Mouse (Mus musculus) erythroid progenitor cell, adult 5-6 weeks (primary cell): ENCODE data around the gene Zdhhc4. TPM values are rescaled to one million over a fixed set of nuclear protein-coding genes. Genes with fewer than 3 reads are reported as not detected.

ENCODE experiments used
- ATAC-seq: replicated peaks from 2 replicates; pipeline ENCODE4 v1.8.0; 2016; ENCODE audit warnings: moderate number of reproducible peaks, mild to moderate bottlenecking, moderate TSS enrichment, inconsistent platforms; ENCODE audit not compliant: poor library complexity, low FRiP score, severe bottlenecking
- total RNA-seq, 2 experiments: library from RNA; stranded (forward) in 1 of 2; stranded (reverse) in 1 of 2; fragments of 150-400 nt in 1 of 2; fragments of 186-747, 209-891 nt in 1 of 2; gene quantifications; 2 replicates each; pipeline versions ENCODE4 v1.2.3 to v1.2.4; 2015 to 2017; ENCODE audit warnings: low replicate concordance in 2 of 2

The Zdhhc4 gene
- total RNA-seq, 2 experiments from 2014 or later = 11.6 to 43.6 TPM

GRCm38 (mm10) chr5:143334418-143335088 is 5.5 kb upstream of the Zdhhc4 start:
- ATAC-seq = no peak

GRCm38 (mm10) chr5:143333872-143334271 is 4.8 kb upstream of the Zdhhc4 start:
- ATAC-seq = no peak

- no peak for ATAC-seq
Observed at GRCm38 (mm10) chr5:143317288-143317610, 11.8 kb downstream of the Zdhhc4 start.

- ATAC-seq = no peak
Observed at GRCm38 (mm10) chr5:143316605-143317287, 12.3 kb downstream of the Zdhhc4 start.

GRCm38 (mm10) chr5:143315514-143315888 is 13.6 kb downstream of the Zdhhc4 start:
- 0 out of 2 replicates have a peak, but pooled peaks have one; percentile 3 for ATAC-seq

DNA sequence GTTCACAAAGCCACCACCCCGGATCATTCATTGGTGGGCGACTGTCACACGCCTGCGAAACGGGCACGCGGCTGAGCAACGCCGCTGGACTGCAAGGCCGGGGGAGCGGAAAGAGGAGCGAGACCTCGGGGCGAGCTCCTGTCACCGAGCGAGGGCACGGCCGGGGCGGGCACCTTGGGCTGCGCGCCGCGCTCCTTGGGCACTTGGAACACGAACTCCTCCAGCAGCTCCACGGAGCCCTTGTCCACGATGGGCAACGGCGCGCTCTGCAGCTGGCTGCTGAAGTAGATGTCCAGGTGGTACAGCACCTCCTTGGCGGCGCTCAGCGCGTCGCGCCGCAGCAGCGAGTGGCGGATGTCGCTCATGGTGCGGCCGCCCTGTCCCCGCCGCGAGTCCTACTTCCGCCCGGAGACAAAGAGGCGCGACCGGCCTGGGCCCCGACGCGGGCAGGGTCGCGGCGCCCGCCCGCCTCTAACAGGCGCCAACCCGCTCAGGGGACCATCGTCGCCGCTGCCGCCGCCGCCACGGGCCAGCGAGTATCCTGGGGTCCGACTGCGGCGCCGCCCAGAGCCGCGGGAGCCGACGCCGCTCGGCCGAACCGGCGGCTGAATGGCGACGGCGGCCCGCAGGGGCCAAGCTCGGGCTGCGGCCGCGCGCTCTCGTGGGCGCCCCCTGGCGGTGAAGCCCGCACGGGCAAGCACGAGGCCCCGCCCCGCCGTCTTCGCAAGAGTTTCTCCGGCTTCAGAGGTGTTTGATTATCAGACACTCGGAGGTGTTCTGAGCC is 14.1 kb downstream of the Zdhhc4 start, which contains the start of gene E130309D02Rik:
Gene E130309D02Rik, minus strand, starts transcription at position 631 of the 784 bp plus-strand sequence.
- peak; percentile 68 for ATAC-seq

GRCm38 (mm10) chr5:143314183-143314729 is 14.8 kb downstream of the Zdhhc4 start:
- ATAC-seq = peak; percentile 50

- peak; percentile 75 for ATAC-seq
Observed at GRCm38 (mm10) chr5:143311886-143312285, 17.2 kb downstream of the Zdhhc4 start.

GRCm38 (mm10) chr5:143309916-143310315 is 19.1 kb downstream of the Zdhhc4 start:
- ATAC-seq = no peak

DNA sequence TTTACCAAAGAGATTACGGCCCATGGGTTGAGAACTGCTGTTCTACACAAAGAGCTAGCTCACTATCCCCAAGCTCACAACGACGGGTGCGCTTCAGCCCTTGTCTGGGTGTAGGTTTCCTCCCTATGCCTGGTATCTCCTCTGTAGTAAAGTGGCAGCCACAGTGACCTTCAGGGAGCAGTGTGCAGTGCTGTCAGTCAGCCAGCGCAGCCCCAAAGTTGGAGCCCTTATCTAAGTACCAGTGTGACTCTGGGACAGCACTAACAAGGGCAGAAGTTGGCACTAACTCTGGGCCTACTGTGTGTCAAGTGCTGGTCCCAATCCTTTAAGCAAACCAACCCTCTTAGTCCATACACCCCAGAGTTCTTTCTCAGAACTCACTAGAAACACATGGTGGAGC is 20.2 kb downstream of the Zdhhc4 start:
- no peak for ATAC-seq

- no peak for ATAC-seq
Observed at GRCm38 (mm10) chr5:143304251-143304650, 24.8 kb downstream of the Zdhhc4 start.

DNA sequence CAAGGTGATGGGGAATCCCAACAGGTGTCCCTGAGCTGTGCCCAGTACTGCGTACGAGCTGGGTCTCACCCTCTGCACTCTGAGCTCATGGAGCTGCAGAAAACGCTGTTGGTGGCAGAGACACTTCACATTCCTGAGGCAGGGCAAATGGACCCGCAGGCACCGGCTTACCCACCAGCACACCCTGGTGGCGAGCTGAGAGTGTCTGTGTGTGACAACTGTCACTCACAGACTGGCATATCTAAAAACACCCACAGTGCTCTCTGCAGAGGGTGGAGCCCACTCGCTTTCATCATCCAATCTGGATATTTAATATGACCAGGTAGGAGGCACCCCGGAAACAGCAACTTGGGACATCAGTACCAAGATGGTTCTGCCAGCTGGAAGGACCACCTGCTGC is 27.8 kb downstream of the Zdhhc4 start:
- ATAC-seq = no peak

DNA sequence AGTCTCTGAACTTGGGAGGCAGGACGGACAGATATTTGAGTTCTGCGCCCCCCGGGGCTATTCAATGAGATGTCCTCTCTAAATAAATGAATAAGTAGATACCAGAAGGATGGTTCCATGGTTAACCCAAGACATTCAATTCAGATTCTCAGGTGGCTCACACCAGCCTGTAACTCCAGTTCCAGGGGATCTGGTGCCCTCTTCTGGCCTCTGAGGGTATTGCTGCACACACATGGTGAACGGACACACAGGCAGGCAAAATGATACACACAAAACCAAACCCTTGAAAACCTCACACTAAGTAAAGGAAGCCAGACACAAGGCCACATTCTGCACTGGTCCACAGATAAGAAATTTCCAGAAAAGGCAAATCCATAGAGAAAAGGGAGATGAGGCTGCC is 29.4 kb downstream of the Zdhhc4 start:
- 0 out of 2 replicates have a peak, but pooled peaks have one; percentile 45 for ATAC-seq

DNA sequence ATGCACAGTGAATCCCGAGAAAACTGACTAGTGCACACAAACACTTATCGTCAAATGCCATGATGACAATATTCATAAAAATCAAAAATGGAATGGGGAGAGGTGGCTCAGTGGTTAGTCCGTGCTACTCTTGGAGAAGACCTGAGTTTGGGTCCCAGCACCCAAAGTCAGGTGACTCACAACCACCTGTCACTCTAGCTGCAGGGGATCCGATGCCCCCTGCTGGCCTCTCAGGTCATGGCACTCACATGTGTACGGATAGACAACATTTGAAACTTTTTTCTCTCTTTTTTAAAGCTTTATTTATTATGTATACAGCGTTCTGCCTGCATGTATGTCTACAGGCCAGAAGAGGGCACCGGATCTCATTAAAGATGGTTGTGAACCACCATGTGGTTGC is 30.7 kb downstream of the Zdhhc4 start:
- no peak for ATAC-seq

DNA sequence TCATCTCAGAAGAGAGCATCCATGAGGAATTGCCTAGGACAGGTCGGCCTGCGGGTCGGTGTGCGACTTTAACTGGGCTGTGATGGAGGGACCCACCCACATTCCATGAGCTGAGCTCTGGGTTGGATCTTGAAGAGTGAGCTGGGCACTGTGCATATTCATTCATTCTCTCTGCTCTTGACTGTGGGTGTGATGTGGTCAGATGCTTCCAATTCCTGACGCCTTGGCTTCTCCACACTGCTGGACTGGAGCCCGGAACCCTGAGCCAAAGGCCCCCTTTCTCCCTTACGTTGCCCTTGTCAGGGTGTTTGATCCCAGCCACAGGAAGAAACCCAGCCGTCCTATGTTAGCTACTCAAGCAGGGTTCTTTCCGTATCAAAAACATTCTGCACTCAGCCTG is 31.1 kb downstream of the Zdhhc4 start:
- no peak for ATAC-seq

DNA sequence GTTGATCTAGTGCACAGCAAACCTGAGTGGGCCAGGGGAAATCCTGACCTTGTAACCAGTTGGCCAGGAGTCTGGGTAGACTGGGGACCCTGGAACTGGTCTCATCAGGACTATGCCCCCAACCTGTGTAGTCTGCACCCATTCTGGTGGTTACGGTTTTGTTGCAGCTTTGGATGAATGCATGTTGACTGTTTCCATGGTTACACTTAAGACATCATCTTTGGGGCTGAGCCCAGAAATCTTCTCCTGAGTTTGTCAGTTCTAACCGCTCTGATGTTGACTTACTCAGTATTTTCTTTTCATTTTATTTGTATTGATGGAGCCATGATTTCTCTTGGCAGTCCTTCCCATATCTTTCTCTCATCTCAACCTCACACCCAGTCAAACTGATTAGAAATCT is 33.7 kb downstream of the Zdhhc4 start:
- no peak for ATAC-seq

GRCm38 (mm10) chr5:143294862-143295261 is 34.2 kb downstream of the Zdhhc4 start:
- ATAC-seq = no peak

DNA sequence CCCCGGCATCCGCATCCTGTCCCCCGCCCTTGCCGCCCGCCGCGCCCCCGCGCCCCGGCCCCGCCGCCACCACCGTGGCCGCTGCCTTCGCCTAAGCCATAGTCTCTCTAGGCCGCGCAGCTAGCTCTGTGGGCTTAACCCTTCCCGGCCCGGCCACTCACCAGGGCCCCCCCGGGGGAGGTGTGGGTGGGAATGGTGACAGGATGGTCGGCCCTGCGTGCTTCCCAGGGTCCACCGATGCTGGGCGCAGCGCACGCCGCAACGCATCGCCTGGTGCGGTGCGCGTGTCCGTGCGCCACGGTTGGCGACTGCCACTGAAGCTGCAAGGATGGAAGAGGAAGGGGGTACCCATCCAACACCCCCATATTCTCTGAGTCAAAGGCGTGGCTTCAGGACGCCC is 35.7 kb downstream of the Zdhhc4 start, which contains the start of gene Zfp853:
Gene Zfp853, minus strand, starts transcription at position 220 of the 400 bp plus-strand sequence.
- no peak for ATAC-seq

DNA sequence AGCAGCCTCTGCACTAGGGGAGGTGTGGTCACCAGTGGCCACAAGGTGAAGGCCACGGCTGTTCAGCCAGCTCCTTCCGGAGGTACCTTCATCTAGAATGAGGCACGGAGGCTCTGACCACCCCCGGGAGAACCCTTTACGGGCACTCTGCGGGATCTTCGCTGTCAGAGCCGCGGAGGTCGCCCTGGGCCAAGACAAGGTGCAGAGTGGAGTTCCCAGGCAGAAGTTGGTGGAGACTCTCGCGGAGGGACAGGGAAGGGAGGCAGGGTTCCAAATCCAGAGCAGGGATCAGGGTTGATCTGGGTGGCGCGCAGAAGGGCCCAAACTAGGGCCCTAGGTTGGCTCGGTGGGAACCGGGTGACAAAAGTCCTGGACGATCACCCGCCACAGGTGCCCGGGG is 36.2 kb downstream of the Zdhhc4 start:
- ATAC-seq = no peak

DNA sequence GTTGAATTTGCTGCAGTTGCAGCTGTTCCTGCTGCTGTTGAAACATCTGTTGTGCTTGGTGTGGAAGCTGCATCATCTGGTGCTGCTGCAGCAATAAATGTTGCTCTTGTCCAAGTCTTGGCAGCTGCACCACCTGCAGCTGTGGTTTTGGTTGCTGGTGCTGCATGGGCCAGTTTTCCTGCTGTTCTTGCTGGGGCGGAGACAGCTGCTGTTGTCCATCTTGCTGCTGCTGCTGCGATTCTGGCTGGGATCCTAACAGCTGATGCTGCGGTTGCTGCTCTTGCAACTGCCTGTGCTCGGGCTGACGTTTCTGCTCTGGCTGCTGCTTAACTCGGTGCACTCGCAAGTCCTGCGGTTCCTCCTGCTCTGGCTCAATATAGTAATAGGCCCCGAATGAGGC is 39.8 kb downstream of the Zdhhc4 start:
- ATAC-seq = no peak
